Mouse (Mus musculus) A20 (cell line): Measurements from ENCODE around the gene Trpv2.

Experiments
- DNase-seq: peaks from one replicate; pipeline ENCODE4 v3.0.0-alpha.2; 2011; ENCODE audit warnings: low read depth, low spot score

The Trpv2 gene

DNA sequence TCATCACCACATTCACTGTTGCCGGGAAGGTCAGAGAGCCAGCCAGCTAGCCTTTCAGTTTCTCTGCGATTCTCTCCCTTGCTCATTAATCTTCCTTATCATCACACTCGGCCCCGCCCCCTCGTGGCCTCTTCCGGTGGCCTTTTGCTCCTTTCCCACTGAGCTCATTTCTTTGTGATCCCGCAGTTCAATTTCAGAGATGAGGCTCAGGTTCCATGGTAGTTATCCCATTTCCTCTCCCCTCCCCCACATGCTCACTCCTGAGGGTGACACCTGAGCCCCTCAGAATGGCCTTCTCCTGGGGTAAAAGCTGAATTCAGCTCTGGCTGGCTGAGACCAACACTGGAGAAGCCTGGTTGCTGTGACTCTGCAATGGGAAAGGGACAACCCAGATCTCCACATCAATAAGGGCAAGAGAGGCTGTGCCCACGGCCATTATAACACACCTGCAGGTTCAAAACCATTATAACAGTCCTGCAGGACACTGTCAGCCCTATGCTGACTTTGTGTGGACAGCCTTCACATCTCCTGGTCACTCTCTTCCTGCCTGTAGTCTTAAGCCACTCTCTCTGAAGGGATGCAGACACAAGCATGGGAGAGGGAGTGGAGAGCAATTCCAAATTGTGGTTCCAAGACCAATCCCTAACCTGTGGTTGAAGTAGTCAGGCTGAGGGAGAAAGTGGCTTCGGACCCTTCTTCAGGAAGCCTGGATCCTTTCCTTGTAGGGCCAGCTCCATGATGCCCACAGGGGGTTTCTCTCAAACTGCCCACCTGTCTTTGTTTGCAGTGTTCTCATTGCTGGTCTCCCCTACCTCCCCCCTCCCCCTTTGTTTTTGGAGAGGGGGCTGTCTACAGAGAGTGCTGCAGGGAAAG, 55.3 kb downstream of the Trpv2 start:
- peak; percentile 25 for DNase-seq

- no peak for DNase-seq
These were observed 56.0 kb downstream of the Trpv2 start for GRCm38 (mm10) chr11:62630225-62630821.

GRCm38 (mm10) chr11:62631138-62631537, 56.9 kb downstream of the Trpv2 start:
- no peak for DNase-seq

GRCm38 (mm10) chr11:62635406-62635805, 61.1 kb downstream of the Trpv2 start:
- DNase-seq: no peak

DNA sequence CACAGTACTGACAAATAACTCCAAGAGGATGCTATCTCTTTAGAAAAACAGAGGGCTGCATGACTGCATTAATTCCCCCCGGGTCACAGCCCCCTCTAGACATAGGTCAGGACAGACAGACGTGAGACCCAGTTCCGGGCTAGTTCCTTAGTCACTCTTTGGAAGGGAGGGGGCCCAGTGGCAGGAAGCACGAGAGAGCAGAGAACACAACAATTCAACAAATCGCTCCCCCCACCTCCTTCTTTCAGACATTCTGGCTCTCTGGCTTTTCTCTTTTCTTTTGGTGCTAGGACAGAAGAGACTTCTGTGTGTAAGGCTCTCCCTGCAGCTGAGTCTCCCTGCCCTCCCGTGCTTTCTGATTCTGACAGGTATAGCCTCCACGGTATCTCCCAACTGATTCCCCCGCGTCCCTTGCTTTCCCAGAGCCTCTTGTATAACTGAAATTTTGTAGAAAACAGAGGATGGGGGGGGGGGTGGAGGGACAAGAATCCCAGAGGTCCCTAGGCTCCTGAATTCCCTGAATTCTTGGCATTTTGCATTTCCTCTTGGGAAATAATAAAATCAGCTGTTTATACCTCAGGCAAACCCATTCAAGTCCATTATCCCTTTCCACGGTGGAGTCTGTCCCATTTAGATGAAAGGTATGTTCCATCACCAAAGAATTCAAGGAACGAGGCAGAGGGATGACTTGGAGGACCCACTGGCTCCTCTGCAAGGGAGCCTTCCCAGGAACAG, 62.0 kb downstream of the Trpv2 start:
- no peak for DNase-seq

DNA sequence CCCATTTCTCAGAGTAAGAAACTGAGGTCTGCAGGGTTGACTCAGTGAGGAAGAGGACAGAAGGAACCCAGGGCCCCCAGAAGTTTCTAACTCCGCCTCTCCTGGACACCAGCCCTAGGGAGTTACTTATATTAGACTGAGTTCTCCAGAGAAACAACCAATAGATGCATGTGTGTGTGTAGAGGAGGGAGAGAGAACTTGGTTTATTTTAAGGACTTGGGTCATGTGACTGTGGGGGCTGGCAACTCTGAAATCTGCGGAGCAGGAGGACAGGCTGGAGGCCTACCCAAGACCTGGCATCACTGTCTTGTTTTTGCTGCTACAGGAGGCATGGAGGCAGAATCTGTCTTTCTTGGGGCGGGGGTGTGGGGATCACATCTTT, 62.5 kb downstream of the Trpv2 start:
- DNase-seq: no peak

DNA sequence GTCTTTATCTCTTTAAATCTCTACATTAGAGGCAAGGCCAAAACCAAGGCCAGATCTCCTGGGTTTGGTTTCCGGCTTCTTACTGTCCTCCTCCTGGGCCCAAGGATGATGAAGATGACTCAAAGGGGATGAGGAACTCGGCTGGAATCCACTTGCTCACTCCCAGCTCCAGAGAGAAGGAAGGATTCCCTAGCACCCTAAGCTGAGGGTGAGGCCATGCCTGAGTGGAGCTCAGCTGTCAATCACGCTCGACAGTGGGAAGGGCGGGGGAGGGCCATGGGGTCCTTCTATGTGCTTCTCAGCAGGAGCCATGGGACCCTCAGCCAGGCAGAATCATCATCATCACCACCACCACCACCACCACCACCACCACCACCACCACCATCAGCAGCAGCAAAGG, 63.1 kb downstream of the Trpv2 start:
- no peak for DNase-seq

- no peak for DNase-seq
These were observed 63.5 kb downstream of the Trpv2 start for GRCm38 (mm10) chr11:62637806-62638205.

GRCm38 (mm10) chr11:62638402-62638801, 64.1 kb downstream of the Trpv2 start:
- no peak for DNase-seq

- no peak for DNase-seq
These were observed 66.1 kb downstream of the Trpv2 start for GRCm38 (mm10) chr11:62640378-62640777.

DNA sequence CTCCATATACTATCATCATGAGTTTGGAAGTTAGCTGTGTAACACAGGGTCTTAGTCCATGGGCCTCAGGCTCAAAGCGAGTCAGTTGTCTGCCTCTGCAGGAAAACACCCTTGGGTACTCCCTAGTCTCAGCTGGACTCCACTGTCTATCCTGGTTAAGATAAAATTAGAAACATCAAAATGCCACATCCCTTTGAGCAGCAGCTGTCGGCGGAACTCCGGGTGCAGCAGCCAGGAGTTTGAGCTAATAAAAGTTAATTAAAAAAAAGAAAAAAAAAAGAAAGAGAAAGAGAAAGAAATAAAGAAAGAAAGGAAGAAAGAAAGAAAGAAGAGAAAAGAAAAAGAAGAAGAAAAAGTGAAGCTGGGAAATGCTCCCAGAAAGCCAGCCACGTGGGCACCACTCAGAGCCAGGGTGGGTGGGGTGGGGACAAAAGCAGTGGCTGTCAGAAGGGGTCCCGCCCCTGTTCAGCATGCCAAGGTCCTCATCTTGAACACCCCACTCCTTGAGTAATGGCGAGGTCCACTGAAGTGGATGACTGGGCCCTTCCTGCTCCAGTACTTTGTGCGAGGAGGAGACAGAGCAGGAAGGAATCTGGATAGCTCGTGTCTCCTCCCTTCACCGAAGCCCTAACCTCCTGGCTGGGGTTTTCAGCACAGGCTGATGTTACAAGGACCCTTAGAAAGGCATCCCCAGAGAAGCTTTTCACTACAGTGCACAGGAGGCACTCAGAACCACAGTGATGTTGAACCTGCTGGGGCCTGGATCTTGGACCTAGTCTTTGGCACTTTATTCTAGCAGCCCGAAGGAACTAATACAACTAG, 67.9 kb downstream of the Trpv2 start:
- no peak for DNase-seq

DNA sequence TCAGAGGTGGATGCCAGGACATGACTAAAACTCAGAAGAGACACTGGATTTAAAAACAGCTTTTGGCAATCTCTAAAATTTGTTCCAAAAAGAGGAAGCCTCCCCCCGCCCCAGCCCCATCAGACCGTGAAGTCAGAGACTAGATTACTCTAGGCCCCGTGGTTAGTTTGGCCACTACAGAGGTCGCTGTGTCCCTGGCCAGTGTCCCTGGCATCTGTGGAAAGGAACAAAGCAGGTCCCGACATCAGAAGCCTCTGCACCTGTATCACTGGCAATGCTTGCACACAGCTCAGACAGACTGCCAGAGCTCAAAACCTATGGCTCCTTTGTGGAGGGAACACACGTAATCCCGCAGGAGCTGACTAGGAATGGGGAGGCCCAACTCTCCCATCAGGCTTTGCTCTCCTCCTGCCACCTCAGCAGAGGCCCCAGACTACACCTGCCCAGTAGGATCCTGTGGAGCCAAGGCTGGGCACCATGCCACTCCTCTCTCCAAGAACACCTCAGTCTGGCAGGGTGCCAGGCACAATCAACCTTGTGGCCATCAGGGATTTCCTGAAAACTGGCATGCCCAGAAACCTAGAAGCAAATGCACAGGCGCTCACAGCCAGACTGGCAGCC, 68.8 kb downstream of the Trpv2 start:
- peak; percentile 54 for DNase-seq

DNA sequence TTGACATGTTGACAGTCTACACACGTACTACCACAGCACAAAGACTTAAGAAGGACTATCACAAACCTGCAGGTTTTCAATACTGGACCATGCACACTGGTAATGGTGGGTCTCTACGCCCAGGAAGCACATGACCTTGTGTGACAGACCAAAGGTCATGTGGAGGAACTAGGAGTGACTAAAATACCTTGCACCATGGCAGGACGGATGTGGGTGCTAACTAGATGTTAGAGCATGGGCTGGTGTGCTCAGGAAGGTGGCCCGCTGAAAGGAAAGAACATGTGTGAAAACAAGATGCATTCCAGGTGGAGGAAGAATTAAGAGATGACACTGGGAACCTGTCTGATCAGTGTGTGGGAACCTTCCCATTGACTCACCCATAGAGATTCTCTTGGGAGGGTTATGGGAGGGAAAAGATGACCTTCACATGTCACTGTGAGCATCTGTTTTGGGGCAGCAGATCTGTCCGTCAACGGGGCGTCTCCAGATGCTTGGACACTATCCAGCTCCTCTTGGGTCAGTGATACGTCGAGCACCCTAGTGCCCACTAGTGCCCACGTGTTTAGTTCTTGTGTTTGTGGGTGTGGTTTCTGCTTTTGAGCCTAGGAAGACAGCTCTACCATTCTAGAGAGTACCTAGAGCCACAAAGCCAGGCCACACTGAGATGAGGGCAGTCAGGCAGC, 69.5 kb downstream of the Trpv2 start:
- DNase-seq: no peak

DNA sequence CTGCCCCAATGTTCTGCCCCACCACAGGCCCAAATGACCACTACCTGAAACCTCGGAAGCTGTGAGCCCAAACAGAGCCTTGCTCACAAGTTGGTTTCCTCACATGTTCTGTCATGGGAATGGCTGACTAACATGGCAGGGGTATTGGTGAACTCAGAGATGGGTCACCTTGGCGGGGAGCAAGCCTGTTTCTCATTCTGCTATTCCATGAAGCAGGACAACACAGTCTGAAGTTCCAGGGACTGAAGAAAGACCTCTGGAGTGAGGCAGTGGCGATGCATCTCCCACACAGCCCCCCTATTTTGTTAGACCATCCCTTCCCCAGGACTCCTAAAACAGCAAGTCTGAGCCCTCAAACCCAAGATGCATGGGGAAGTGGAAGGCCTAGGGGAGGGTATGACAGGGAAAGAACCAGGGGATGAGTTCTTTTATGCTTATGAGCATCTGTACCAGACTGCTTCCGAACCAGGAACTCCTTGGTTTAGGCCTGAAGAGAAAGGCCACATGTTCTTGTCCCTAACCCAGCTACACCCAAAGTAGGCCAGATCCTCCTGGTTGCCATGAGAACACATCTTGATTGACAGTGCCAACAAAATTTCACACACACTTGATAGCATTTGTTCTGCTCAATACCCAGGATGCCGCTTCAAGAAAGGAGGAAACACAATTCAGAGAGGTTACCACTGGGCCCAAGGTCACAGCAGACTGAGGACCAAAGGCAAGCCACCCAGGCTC, 70.5 kb downstream of the Trpv2 start:
- no peak for DNase-seq

GRCm38 (mm10) chr11:62645337-62645675, 71.0 kb downstream of the Trpv2 start:
- DNase-seq: no peak

DNA sequence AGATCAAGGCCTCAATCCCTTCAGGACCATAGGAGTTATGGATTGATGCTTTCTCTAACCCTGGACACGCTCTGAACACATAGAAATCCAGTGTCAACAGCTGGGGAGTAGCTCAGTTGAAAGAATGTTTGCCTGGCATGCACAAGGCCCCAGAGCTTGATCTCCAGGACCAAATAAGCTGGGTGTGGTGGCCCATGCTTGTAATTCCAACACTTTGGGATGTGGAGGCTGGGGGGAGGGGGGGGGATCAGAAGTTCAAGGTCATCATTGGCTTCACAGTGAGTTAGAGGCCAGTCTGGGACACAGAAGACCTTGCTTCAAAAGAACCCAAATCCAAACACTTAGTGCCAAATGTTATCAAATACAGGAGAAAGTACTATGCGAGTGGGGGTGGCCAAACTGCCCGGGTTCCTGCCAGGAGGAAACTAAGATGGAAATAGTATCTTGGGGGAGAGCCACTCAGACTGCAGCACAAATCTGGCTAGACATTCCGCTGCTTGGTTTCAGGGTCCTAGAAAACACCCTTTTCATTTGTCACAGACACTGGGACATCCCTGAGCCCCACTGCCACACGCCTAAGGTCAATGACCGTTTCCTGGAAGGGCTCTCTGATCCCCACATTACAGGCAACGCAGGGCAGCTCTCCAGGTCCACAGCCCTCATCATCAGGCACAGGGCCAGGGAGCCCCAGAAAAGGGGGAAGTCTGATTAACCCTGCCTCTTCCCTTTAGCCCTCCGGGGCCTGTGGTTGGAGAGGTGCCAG, 71.6 kb downstream of the Trpv2 start:
- DNase-seq: no peak

DNA sequence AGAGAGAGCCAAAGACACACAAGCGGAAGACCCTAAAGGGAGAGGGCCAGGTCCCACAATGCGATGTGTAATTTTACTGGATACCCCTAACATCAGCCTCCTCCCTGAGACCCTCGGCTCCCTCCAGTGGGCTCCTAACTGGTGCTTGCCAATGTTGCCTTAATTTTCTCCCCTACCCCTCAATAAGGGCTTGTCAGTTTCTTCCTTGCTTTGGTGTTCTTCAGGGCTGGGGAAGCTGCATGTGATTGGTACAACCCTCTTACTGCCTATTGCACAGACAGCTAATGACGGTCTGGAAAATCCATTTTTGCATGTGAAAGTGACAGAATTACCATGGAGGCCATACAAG, 72.2 kb downstream of the Trpv2 start:
- DNase-seq: no peak

- DNase-seq: no peak
These were observed 72.8 kb downstream of the Trpv2 start for GRCm38 (mm10) chr11:62646958-62647515.
